Mouse (Mus musculus) ES-E14 (cell line): Measurements from ENCODE around the gene Slit3.

ENCODE experiments used
- CHD2 ChIP-seq: IDR thresholded peaks from 2 replicates; pipeline ENCODE4 v1.6.1; 2014; ENCODE audit warnings: mild to moderate bottlenecking, low read depth, low read length, inconsistent platforms
- HCFC1 ChIP-seq: IDR thresholded peaks from 2 replicates; pipeline ENCODE4 v1.6.1; 2012; ENCODE audit warnings: low read length, inconsistent platforms, borderline replicate concordance; ENCODE audit not compliant: insufficient read depth
- MAFK ChIP-seq: IDR thresholded peaks from 2 replicates; pipeline ENCODE4 v1.6.1; 2014; ENCODE audit warnings: mild to moderate bottlenecking, low read depth, low read length, inconsistent platforms; ENCODE audit not compliant: insufficient read depth
- ZC3H11A ChIP-seq: IDR thresholded peaks from 2 replicates; pipeline ENCODE4 v1.6.1; 2012; ENCODE audit warnings: low read depth, mild to moderate bottlenecking, inconsistent platforms, low read length, borderline replicate concordance
- ZNF384 ChIP-seq: IDR thresholded peaks from 2 replicates; pipeline ENCODE4 v1.6.1; 2012; ENCODE audit warnings: low read depth, low read length, inconsistent platforms

- TF ChIP-seq MAFK, result peak; percentile 49; the same call in 1 of the 2 replicates
- no peak for TF ChIP-seq ZNF384
- no peak for TF ChIP-seq ZC3H11A
- TF ChIP-seq CHD2, result no peak
- TF ChIP-seq HCFC1, result no peak
These were observed 174.3 kb downstream of the Slit3 start for GRCm38 (mm10) chr11:35295162-35295799.
